Mouse (Mus musculus) liver, embryonic 15.5 days (tissue): ENCODE data around the gene Slf2. TPM values are rescaled to one million over a fixed set of nuclear protein-coding genes. Genes with fewer than 3 reads are reported as not detected.
A peak's percentile ranks its signal among the peaks of the same experiment; 100 is the strongest.

ENCODE experiments used
- ATAC-seq: fragments of 200-750 bp; cut with Nextera tagmentation; 2 replicates; pipeline ENCODE4 v1.8.0; 2017; ENCODE audit warnings: moderate number of reproducible peaks, mild to moderate bottlenecking, moderate library complexity; ENCODE audit not compliant: insufficient read depth
- H3K27ac ChIP-seq: fragments of 300-500 bp; sonication (generic); replicated peaks from 2 replicates; pipeline ENCODE4 v1.5.1; 2015; ENCODE audit warnings: mild to moderate bottlenecking, inconsistent platforms
- H3K27me3 ChIP-seq: fragments of 300-500 bp; sonication (generic); 2 replicates; pipeline ENCODE4 v1.6.1; 2015; ENCODE audit warnings: mild to moderate bottlenecking, inconsistent platforms
- H3K36me3 ChIP-seq: fragments of 300-500 bp; sonication (generic); replicated peaks from 2 replicates; pipeline ENCODE4 v1.6.1; 2015; ENCODE audit warnings: moderate library complexity, mild to moderate bottlenecking, inconsistent platforms
- H3K4me1 ChIP-seq: fragments of 300-500 bp; sonication (generic); replicated peaks from 2 replicates; pipeline ENCODE4 v1.6.1; 2015; ENCODE audit warnings: inconsistent platforms
- H3K4me2 ChIP-seq: fragments of 300-500 bp; sonication (generic); 2 replicates; pipeline ENCODE4 v1.6.1; 2015; ENCODE audit warnings: moderate library complexity, mild to moderate bottlenecking, inconsistent platforms
- H3K4me3 ChIP-seq: fragments of 300-500 bp; sonication (generic); replicated peaks from 2 replicates; pipeline ENCODE4 v1.5.1; 2015; ENCODE audit warnings: mild to moderate bottlenecking, inconsistent platforms
- H3K9ac ChIP-seq: fragments of 300-500 bp; sonication (generic); 2 replicates; pipeline ENCODE4 v1.6.1; 2015; ENCODE audit warnings: moderate library complexity, mild to moderate bottlenecking, inconsistent platforms
- H3K9me3 ChIP-seq: fragments of 300-500 bp; sonication (generic); replicated peaks from 2 replicates; pipeline ENCODE4 v1.6.1; 2016; ENCODE audit warnings: inconsistent platforms
- WGBS: fragments of 180-500 bp; shearing (Covaris S2); methylation state at CpG from one replicate; pipeline ENCODE4 v1.1.7; 2015; ENCODE audit warnings: mixed read lengths; ENCODE audit not compliant: insufficient replicate concordance; 5-methylcytosine and 5-hydroxymethylcytosine counted together
- polyA plus RNA-seq: library from polyadenylated mRNA; unstranded; fragments of >200 nt; fragmentation: Nextera tagmentation; extraction: Ambion mirVana; gene quantifications from 2 replicates; pipeline ENCODE4 v1.2.1, GENCODE M21; 2015

Gene Slf2
- polyA plus RNA-seq, 1 experiment from 2014 or later = 11.2 TPM

DNA sequence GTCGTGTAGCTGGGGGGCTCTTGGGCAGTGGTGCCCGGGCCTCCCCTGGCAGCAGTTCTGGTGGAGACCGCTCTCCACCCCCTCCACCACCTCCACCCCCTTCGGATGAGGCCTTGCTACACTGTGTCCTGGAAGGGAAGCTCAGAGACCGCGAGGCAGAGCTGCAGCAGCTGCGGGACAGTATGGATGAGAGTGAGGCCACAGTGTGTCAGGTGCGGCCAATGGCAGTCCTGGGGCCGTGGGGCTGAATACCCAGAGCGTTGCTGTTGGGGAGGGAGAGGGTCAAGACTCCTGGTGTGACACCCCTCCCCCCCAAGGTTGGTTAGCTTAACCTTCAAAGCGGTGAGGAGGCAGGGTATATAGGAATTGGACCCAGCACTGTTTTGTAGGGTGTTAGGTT lies 93.0 kb downstream of the Slf2 start:
- H3K4me3 ChIP-seq = no peak overlapping the region
- peaks cover 11% of the 10 kb centered on the region for H3K4me1 ChIP-seq
- no peaks in the 10 kb centered on the region for H3K9me3 ChIP-seq
- 77% methylated on average over 11 of the region's 11 CpGs for WGBS
- no peak overlapping the region for H3K9ac ChIP-seq
- H3K27me3 ChIP-seq = no peaks in the 10 kb centered on the region
- H3K36me3 ChIP-seq = peaks cover 16% of the 10 kb centered on the region; the same call in 1 of the 2 replicates
- H3K4me2 ChIP-seq = no peak overlapping the region
- H3K27ac ChIP-seq = no peak overlapping the region
- ATAC-seq = no peak

DNA sequence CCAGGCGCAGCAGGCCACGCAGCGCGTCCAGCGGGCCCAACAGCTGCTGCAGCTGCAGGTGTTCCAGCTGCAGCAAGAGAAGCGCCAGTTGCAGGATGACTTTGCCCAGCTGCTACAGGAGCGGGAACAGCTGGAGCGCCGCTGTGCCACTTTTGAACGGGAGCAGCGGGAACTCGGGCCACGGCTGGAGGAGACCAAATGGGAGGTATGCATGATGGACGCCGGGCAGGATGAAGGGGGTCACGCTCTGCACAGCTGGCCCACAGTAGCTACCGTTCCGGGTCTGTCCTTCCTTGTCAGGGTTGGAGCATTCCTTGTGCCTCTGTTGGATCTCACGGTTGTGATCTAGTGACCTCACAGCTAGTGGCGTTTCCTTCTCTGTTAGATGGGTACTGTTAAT lies 93.8 kb downstream of the Slf2 start:
- 91% methylated on average over 20 of the region's 20 CpGs for WGBS
- Histone ChIP-seq H3K9ac (no peak overlapping the region), H3K4me2 (no peak overlapping the region), H3K4me3 (no peak overlapping the region), H3K27me3 (no peaks in the 10 kb centered on the region), H3K9me3 (no peaks in the 10 kb centered on the region), H3K27ac (no peak overlapping the region), H3K36me3 (peaks cover 16% of the 10 kb centered on the region; the same call in 1 of the 2 replicates), H3K4me1 (peaks cover 4% of the 10 kb centered on the region; the same call in 1 of the 2 replicates)
- ATAC-seq = no peak

DNA sequence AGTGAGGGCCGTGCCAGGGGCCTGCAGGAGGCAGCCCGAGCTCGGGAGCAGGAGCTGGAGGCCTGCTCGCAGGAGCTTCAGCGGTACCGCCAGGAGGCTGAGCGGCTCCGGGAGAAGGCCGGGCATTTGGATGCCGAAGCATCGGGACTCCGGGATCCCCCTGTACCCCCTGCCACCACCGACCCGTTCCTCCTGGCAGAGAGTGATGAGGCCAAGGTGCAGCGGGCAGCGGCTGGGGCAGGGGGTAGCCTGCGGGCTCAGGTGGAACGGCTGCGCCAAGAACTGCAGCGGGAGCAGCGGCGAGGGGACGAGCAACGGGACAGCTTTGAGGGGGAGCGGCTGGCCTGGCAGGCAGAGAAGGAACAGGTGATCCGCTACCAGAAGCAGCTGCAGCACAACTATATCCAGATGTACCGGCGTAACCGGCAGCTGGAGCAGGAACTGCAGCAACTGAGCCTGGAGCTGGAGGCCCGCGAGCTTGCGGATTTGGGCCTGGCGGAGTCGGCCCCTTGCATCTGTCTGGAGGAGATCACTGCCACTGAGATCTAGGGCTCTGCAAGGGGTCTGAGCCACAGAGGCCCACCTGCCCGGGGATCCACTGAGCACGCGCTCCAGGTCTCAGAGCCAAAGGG lies 95.1 kb downstream of the Slf2 start:
- H3K4me1 ChIP-seq = peaks cover 13% of the 10 kb centered on the region
- no peak overlapping the region for H3K9ac ChIP-seq
- 86% methylated on average over 37 of the region's 37 CpGs for WGBS
- ATAC-seq = no peak
- H3K36me3 ChIP-seq = peaks cover 16% of the 10 kb centered on the region; the same call in 1 of the 2 replicates
- no peak overlapping the region for H3K27ac ChIP-seq
- H3K9me3 ChIP-seq = no peaks in the 10 kb centered on the region
- H3K4me2 ChIP-seq = no peak overlapping the region
- H3K4me3 ChIP-seq = no peak overlapping the region
- H3K27me3 ChIP-seq = no peaks in the 10 kb centered on the region

DNA sequence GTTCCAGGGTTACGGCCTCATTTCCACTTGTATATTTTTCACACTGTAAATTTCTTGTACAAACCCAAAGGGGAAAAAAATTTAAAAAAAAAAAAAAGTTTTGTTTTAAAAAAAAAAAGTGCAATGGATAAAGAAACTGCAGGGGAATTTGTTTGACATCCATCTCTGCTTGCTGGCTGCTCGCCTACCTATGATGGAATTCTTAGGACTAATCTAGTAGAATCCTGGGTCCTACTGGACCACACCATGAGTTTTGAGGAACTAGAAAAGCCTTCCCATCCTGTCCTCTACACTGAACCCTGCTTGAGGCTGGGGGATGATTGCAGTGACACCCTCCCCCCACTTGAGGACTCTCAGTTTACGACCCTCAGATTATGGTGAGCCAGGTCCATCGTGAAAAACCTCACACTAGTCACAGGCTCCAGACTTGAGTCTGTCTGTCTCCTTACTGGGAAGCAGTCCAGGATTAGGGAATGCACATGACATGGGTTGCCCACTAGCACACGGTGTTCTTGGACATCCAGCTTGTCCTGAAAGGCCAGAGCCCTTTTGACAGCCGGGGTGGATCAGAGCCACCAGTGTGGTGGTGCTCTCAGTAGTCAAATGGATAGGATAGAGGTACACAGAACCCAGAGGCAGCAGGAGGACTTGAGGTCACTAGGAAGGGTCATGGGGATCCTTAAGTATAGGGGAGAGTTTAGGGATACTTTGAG lies 96.2 kb downstream of the Slf2 start:
- Histone ChIP-seq H3K27ac (no peak overlapping the region), H3K9ac (no peak overlapping the region)
- 60% methylated on average over 6 of the region's 6 CpGs for WGBS

DNA sequence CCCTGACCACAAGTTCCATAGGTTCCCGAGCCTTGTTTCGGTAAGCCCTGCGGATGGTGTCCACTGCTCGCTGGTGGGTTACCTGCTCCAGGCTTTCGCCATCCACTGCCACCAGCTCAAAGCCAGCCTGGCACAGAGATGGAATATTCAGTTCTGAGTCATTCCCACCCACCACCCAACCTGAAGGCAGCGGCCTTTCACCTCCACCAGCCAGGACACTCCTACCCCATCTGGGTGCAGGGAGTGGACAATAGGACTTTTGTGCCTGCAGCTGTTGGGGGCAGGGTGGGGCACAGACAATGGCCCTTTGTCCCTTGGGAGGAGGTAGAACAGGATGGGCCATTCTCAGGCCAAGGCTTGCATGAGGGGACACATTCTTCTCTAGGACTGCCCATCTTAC lies 96.9 kb downstream of the Slf2 start:
- Histone ChIP-seq H3K4me1 (peaks cover 20% of the 10 kb centered on the region), H3K27me3 (no peaks in the 10 kb centered on the region), H3K4me3 (no peak overlapping the region), H3K4me2 (no peak overlapping the region), H3K9ac (no peak overlapping the region), H3K36me3 (peaks cover 16% of the 10 kb centered on the region; the same call in 1 of the 2 replicates), H3K27ac (no peak overlapping the region), H3K9me3 (no peaks in the 10 kb centered on the region)
- 77% methylated on average over 6 of the region's 6 CpGs for whole genome bisulfite sequencing
- ATAC-seq = no peak

More for the DNA sequence above, 96.2 kb downstream of the Slf2 start:
- H3K27me3 ChIP-seq = no peaks in the 10 kb centered on the region
- no peaks in the 10 kb centered on the region for H3K9me3 ChIP-seq
- no peak overlapping the region for H3K4me2 ChIP-seq
- no peak overlapping the region for H3K4me3 ChIP-seq
- peaks cover 20% of the 10 kb centered on the region for H3K4me1 ChIP-seq
- H3K36me3 ChIP-seq = peaks cover 16% of the 10 kb centered on the region; the same call in 1 of the 2 replicates
- no peak for ATAC-seq

DNA sequence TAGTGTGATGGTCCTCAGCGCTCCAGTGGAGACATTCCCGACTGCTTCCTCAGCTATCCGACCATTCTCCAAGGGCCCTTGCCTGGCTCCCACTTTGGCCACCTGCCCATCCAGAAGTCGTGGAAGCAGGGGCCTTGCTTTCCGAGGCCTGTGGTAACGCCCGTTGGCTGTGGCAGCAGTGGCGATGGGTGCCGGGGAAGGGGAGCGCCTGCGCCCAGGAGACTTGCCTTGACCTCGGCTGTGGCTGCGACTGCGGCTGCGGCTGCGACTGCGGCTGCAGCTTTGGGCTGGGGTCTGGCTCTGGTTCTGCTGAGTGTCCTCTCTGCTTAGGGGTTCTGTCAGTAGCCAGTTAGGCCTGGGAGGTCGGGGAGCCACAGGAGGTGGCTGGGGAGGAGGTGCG lies 97.8 kb downstream of the Slf2 start:
- Histone ChIP-seq H3K27me3 (no peaks in the 10 kb centered on the region), H3K4me3 (no peak overlapping the region), H3K27ac (no peak overlapping the region), H3K9ac (no peak overlapping the region), H3K4me1 (peaks cover 19% of the 10 kb centered on the region), H3K9me3 (no peaks in the 10 kb centered on the region), H3K36me3 (peaks cover 16% of the 10 kb centered on the region; the same call in 1 of the 2 replicates), H3K4me2 (no peak overlapping the region)
- WGBS = 66% methylated on average over 19 of the region's 19 CpGs
- no peak for ATAC-seq

DNA sequence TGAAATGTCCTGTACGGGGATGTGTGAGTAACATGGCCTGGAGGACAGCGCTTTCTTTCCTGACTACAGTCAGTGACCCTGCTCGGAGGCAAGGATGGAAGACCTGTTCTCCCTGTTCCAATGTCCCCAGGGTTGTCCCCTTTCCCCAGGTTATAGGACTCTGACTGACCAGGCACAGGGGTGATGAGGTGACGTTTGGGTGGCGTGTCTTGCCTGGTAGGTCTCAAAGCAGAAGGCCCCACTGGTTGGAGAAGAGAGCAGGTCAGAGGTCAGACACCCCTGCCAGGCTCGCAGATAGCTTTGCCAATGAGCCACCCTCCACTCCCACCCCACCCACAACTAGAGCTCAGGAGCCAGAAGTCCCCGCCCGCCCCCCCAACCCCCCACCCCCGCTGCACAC lies 98.6 kb downstream of the Slf2 start:
- WGBS = 45% methylated on average over 9 of the region's 9 CpGs
- H3K9ac ChIP-seq = no peak overlapping the region
- H3K36me3 ChIP-seq = peaks cover 16% of the 10 kb centered on the region; the same call in 1 of the 2 replicates
- no peaks in the 10 kb centered on the region for H3K9me3 ChIP-seq
- peaks cover 18% of the 10 kb centered on the region for H3K4me1 ChIP-seq
- H3K27me3 ChIP-seq = no peaks in the 10 kb centered on the region
- H3K4me2 ChIP-seq = no peak overlapping the region
- no peak; the same call in 1 of the 2 replicates for ATAC-seq
- no peak overlapping the region for H3K4me3 ChIP-seq
- no peak overlapping the region for H3K27ac ChIP-seq

DNA sequence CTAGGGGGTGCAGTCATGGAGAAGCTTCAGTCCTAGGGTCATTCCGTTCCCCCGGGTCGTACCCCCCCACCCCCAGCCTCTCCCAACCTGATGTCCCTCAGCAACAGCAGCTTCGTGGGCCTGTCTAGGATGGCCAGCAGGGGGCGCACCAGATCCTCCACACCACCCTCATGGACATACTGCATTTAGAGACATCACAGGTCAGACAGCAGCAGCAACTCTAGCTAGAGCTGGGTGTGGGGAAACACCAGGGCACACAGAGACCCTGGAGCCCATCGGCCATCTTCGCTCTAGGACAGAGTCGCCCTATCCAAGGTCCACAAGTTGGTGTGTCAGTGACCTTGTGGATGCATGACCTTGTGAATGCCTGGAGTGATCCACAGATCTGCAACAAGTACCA lies 99.2 kb downstream of the Slf2 start:
- ATAC-seq = no peak
- 25% methylated on average over 8 of the region's 8 CpGs for WGBS
- H3K36me3 ChIP-seq = peaks cover 13% of the 10 kb centered on the region; the same call in 1 of the 2 replicates

DNA sequence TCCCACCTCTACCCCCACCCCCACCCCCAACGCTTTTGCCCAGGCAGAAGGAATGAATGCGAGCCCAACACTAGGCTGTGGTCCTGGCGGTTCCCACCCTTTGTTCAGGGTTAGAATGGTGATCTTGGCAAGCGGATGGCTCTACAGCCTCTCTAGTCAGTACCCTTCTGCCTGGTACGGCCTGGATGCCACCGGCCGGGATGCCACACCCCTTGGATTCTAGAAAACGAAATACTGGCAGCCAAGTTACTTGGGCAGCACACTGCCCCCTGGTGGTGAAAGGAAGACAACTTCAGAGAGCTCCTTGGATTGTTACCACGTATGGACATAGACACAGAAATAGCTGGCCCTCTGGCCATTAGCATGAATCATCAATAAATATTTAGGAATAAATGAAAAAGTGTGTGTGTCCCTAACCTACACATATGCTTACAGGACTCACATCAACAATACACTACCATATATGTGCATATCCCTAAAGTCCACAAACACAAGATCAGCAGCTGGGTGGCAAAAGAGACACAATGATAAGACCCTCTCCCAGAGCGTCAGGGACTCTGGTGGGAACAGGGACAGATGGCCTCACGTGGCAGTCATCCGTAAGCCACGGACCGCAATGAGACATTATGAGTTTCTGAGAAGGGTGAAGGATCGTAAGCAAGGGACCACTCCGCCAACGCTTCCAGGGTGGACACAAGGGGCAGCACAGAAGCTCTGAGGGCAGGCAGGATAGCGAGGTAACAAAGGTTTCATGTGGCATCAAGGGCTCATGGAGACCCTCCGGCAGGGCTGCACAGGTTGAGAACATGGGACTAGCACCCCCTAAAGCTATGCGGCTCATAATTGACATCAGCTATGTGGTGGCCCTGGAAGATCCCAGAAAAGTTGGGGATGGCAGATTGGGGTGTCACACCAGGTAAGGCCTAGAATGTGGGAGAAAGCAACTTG lies 100.1 kb downstream of the Slf2 start:
- Histone ChIP-seq H3K27ac (no peak overlapping the region), H3K27me3 (peaks cover 4% of the 10 kb centered on the region; the same call in 1 of the 2 replicates), H3K4me1 (peaks cover 18% of the 10 kb centered on the region), H3K4me3 (peak overlapping the region; percentile 21; the same call in 1 of the 2 replicates), H3K9ac (no peak overlapping the region), H3K9me3 (no peaks in the 10 kb centered on the region), H3K4me2 (peak overlapping the region; percentile 53), H3K36me3 (peaks cover 6% of the 10 kb centered on the region; the same call in 1 of the 2 replicates)
- ATAC-seq = no peak
- 35% methylated on average over 20 of the region's 20 CpGs for WGBS

More for the DNA sequence above, 99.2 kb downstream of the Slf2 start:
- no peak overlapping the region for H3K4me2 ChIP-seq
- no peak overlapping the region for H3K4me3 ChIP-seq
- H3K27ac ChIP-seq = no peak overlapping the region
- no peak overlapping the region for H3K9ac ChIP-seq
- no peaks in the 10 kb centered on the region for H3K9me3 ChIP-seq
- H3K4me1 ChIP-seq = peaks cover 18% of the 10 kb centered on the region
- H3K27me3 ChIP-seq = no peaks in the 10 kb centered on the region

DNA sequence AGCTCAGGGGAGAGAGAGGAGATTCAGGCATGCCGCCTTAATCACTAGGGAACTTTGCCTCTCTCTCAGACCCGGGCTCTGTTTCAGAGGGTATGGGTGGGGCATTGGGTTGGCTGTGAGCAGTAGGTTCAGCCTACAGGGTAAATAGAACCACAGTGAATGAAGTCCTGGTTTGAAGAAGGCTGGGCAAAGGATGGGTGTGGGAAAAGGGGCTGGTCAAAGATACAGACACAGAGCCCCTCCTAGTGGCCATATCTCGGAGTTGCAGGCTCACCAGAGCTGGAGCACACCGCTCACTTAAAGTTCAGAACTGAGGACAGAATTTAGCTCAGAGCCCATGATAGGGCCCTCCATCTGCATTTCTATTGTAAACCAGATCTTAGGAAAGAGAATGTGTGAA lies 100.8 kb downstream of the Slf2 start:
- Histone ChIP-seq H3K4me1 (peaks cover 18% of the 10 kb centered on the region), H3K9ac (no peak overlapping the region), H3K27me3 (peaks cover 7% of the 10 kb centered on the region; the same call in 1 of the 2 replicates), H3K27ac (no peak overlapping the region), H3K4me3 (no peak overlapping the region), H3K4me2 (no peak overlapping the region), H3K9me3 (no peaks in the 10 kb centered on the region), H3K36me3 (no peaks in the 10 kb centered on the region)
- WGBS = 23% methylated on average over 4 of the region's 4 CpGs
- ATAC-seq = no peak
